Mouse (Mus musculus) yolk sac, embryonic 10.5 days (tissue): ENCODE data around the gene Gm11011.
"Not testable (repeated sequence)": the region's sequence is repeated elsewhere in the genome, so short reads cannot be mapped to it uniquely, and the experiment has no call there.

Experiments used
- DNase-seq: peaks from one replicate; pipeline ENCODE4 v3.0.0-alpha.2; 2017; ENCODE audit warnings: low spot score

Gene Gm11011

GRCm38 (mm10) chr2:169587645-169588044, at the start of gene Gm11011:
TSS of gene Gm11011 (minus strand) at chr2:169587745.
- not testable (repeated sequence) for DNase-seq

- DNase-seq = no peak
Observed at GRCm38 (mm10) chr2:169636414-169636813, 48.9 kb upstream of the Gm11011 start.

GRCm38 (mm10) chr2:169635428-169635827, 47.9 kb upstream of the Gm11011 start:
- no peak for DNase-seq

GRCm38 (mm10) chr2:169634619-169635382, 47.3 kb upstream of the Gm11011 start:
- DNase-seq = no peak

GRCm38 (mm10) chr2:169633491-169634289, 46.1 kb upstream of the Gm11011 start:
- DNase-seq = peak; percentile 30

GRCm38 (mm10) chr2:169632338-169633151, 45.0 kb upstream of the Gm11011 start, which contains the start of gene Tshz2:
TSS of gene Tshz2 (plus strand) at chr2:169633013.
- peak; percentile 82 for DNase-seq

GRCm38 (mm10) chr2:169630070-169630469, 42.5 kb upstream of the Gm11011 start:
- no peak for DNase-seq

GRCm38 (mm10) chr2:169621201-169621710, 33.7 kb upstream of the Gm11011 start:
- peak; percentile 57 for DNase-seq

- no peak for DNase-seq
Observed at GRCm38 (mm10) chr2:169615998-169616397, 28.5 kb upstream of the Gm11011 start.

GRCm38 (mm10) chr2:169614683-169615082, 27.1 kb upstream of the Gm11011 start:
- DNase-seq = no peak

- no peak for DNase-seq
Observed at GRCm38 (mm10) chr2:169611557-169611956, 24.0 kb upstream of the Gm11011 start.

- no peak for DNase-seq
Observed at GRCm38 (mm10) chr2:169610882-169611281, 23.3 kb upstream of the Gm11011 start.

- no peak for DNase-seq
Observed at GRCm38 (mm10) chr2:169609956-169610355, 22.4 kb upstream of the Gm11011 start.

- peak; percentile 31 for DNase-seq
Observed at GRCm38 (mm10) chr2:169607787-169608186, 20.2 kb upstream of the Gm11011 start.

- no peak for DNase-seq
Observed at GRCm38 (mm10) chr2:169606901-169607678, 19.5 kb upstream of the Gm11011 start.

GRCm38 (mm10) chr2:169600163-169600562, 12.6 kb upstream of the Gm11011 start:
- DNase-seq = no peak

GRCm38 (mm10) chr2:169599591-169599990, 12.0 kb upstream of the Gm11011 start:
- no peak for DNase-seq

GRCm38 (mm10) chr2:169597971-169598370, 10.4 kb upstream of the Gm11011 start:
- DNase-seq = no peak

GRCm38 (mm10) chr2:169597357-169597756, 9.8 kb upstream of the Gm11011 start:
- no peak for DNase-seq

GRCm38 (mm10) chr2:169593742-169594141, 6.2 kb upstream of the Gm11011 start:
- DNase-seq = no peak

- peak; percentile 24 for DNase-seq
Observed at GRCm38 (mm10) chr2:169590412-169590811, 2.9 kb upstream of the Gm11011 start.
